Mouse (Mus musculus): ENCODE results near the gene Bcam.

GRCm38 (mm10) chr7:19768251-19768650 lies 2.6 kb downstream of the Bcam start:
- no peak for TF ChIP-seq CTCF (IDR thresholded peaks at IDR 0.05; ENCODE audit: borderline replicate concordance, extremely low read depth, insufficient read depth, insufficient read length)
- no peak for TF ChIP-seq POLR2A (IDR thresholded peaks at IDR 0.05; ENCODE audit: borderline replicate concordance, extremely low read depth, insufficient read depth, insufficient read length, poor library complexity, severe bottlenecking)
